Mouse (Mus musculus) heart, adult 2 months (tissue): ENCODE results near the gene Glrx2.

Source experiments
- CTCF ChIP-seq: fragments of 200-600 bp; IDR thresholded peaks from 2 replicates; pipeline ENCODE4 v1.8.1; 2022; ENCODE audit warnings: antibody characterized with exemption, mild to moderate bottlenecking, moderate library complexity
- EP300 ChIP-seq: fragments of 200-500 bp; IDR thresholded peaks from 2 replicates; pipeline ENCODE4 v1.6.1; 2011; ENCODE audit warnings: low read depth, low read length, control low read depth; ENCODE audit not compliant: insufficient read depth
- POLR2A ChIP-seq: fragments of 200-500 bp; IDR thresholded peaks from 2 replicates; pipeline ENCODE4 v1.6.1; 2011; ENCODE audit warnings: mild to moderate bottlenecking, low read depth, low read length, control low read depth; ENCODE audit not compliant: insufficient read depth

GRCm38 (mm10) chr1:143684849-143685248, 31.3 kb upstream of the Glrx2 start:
- TF ChIP-seq POLR2A (no peak), CTCF (no peak), EP300 (no peak)
